Mouse (Mus musculus): ENCODE measurements around the gene Plppr1. TPM values are rescaled to one million over a fixed set of nuclear protein-coding genes. Genes with fewer than 3 reads are reported as not detected.

Gene Plppr1
- polyA plus RNA-seq (2011; ENCODE audit: insufficient read depth, insufficient read length, low replicate concordance, missing spikeins), result not detected in 2 replicates

DNA sequence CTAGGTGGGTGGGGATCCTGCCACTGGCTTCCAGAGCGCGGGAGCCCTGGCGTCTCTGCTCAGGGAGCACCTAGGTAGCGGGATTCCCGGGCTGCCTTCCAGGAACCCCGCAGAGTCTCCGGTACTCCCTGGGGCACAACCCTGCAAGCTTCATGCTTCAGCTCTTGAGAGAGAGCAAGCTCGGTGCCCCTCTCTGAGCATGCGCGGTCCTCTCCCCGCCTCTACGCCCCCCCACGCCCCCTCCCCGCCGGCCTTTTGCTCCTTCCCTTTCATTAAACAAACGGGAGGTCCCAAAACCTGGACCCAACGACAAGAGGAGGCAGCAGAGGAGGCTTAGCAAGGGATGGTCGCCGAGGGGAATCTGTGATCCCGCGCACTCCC is at the start of gene Plppr1:
Gene Plppr1, plus strand, starts transcription at position 253 of the 381 bp plus-strand sequence.
- 4% methylated on average over 21 of the region's 21 CpGs for WGBS
- TF ChIP-seq CTCF (IDR thresholded peaks at IDR 0.05; ENCODE audit: control insufficient read depth, insufficient read depth, low read length) (no peak), POLR2A (IDR thresholded peaks at IDR 0.05; ENCODE audit: borderline replicate concordance, control insufficient read depth, low read depth, low read length) (no peak)
- H3K4me3 ChIP-seq (replicated peaks; ENCODE audit: control insufficient read depth, low read depth, low read length), result no peak within 1 kb of the TSS
- no peak within 1 kb of the TSS for H3K27ac ChIP-seq (ENCODE audit: control insufficient read depth, insufficient read depth, low read depth, low read length, poor library complexity)
- no peaks in the 10 kb centered on the region for H3K4me1 ChIP-seq (ENCODE audit: control insufficient read depth, insufficient read depth, low read length)

DNA sequence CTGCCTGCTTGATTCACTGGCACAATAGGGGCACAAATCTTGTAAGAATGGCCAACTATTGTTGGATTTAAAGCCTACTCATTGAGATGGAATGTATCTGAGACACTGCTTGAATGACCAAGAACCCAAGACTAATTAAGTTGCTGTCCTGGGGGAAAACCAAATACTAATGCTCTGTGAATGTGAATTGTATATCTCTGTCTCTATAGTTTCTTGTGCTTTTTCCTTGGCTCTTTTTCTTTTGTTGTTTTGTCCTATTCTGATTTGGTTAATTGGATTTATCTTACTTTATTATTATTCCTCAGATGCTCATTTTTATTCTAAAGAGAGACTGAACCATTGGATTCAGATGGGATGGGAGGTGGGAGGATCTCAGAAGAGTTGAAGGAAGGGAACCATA is 42.4 kb upstream of the Plppr1 start:
- Histone ChIP-seq H3K27ac (ENCODE audit: control insufficient read depth, insufficient read depth, low read depth, low read length, poor library complexity) (no peak overlapping the region), H3K4me3 (replicated peaks; ENCODE audit: control insufficient read depth, low read depth, low read length) (no peak overlapping the region), H3K4me1 (ENCODE audit: control insufficient read depth, insufficient read depth, low read length) (no peaks in the 10 kb centered on the region)
- no peak for TF ChIP-seq CTCF (IDR thresholded peaks at IDR 0.05; ENCODE audit: control insufficient read depth, insufficient read depth, low read length)
- TF ChIP-seq POLR2A (IDR thresholded peaks at IDR 0.05; ENCODE audit: borderline replicate concordance, control insufficient read depth, low read depth, low read length), result no peak

DNA sequence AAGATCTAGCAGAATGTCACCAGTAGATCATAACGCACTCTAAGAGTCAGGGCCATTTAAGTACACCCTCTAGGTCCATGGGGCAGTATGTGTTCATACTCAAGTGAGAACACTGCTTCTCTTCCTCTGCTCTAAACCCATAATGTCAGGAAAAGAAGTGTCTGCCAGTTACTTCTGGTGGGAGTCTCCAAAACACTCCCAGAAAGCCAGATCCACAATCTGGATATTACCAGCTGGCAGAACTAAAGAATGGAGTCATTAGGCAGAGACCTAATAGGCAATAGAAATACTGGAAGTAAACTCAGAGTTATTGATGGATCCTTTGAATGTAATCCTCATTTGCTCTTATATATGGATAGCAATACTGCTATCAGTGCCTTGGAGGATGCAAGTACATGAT is 35.9 kb upstream of the Plppr1 start:
- Histone ChIP-seq H3K4me3 (replicated peaks; ENCODE audit: control insufficient read depth, low read depth, low read length) (no peak overlapping the region), H3K27ac (ENCODE audit: control insufficient read depth, insufficient read depth, low read depth, low read length, poor library complexity) (no peak overlapping the region), H3K4me1 (ENCODE audit: control insufficient read depth, insufficient read depth, low read length) (no peaks in the 10 kb centered on the region)
- WGBS, result 74% methylated on average over 1 of the region's 1 CpGs
- TF ChIP-seq CTCF (IDR thresholded peaks at IDR 0.05; ENCODE audit: control insufficient read depth, insufficient read depth, low read length) (no peak), POLR2A (IDR thresholded peaks at IDR 0.05; ENCODE audit: borderline replicate concordance, control insufficient read depth, low read depth, low read length) (no peak)

DNA sequence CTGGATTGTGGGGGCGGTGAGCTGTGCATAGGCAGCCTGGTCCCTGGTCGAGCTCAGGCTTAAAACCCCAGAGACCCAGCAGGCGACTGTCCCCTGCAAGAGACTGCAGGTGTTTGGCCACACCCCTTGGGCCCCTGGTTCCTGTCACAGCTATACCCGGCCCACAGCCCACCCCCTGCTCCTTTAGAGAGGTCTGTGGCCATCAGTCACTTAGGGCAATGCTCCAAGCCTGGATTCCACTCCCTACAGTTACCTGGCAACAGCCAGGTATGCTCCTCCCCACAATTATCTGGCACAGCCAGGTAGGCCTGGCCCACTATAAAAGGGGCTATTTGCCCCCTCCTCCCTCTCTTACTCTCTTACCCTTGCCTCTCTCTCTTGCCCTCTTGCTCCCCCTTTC is 20.8 kb upstream of the Plppr1 start:
- Histone ChIP-seq H3K27ac (ENCODE audit: control insufficient read depth, insufficient read depth, low read depth, low read length, poor library complexity) (no peak overlapping the region), H3K4me3 (replicated peaks; ENCODE audit: control insufficient read depth, low read depth, low read length) (no peak overlapping the region), H3K4me1 (ENCODE audit: control insufficient read depth, insufficient read depth, low read length) (no peaks in the 10 kb centered on the region)
- TF ChIP-seq CTCF (IDR thresholded peaks at IDR 0.05; ENCODE audit: control insufficient read depth, insufficient read depth, low read length) (no peak), POLR2A (IDR thresholded peaks at IDR 0.05; ENCODE audit: borderline replicate concordance, control insufficient read depth, low read depth, low read length) (no peak)
- 57% methylated on average over 4 of the region's 4 CpGs for WGBS

DNA sequence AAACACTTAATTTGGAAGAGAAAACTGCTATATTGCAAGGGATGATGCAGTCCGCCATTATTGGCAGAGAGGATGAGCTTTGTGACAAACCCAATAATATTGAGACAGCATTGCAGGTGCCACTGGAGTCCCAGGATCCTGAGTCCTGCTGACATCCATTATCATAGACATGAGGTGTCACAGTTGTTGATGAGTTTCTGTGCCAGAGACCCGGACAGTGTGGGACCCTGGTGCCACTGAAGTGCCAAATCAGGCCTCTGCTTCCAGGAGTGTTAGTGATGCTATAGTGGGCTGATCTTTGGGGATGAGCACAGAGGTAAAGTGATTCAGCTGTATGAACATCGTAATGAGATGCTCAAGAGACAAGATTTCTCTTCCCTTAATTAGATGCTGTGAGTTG is 19.2 kb upstream of the Plppr1 start:
- Histone ChIP-seq H3K4me3 (replicated peaks; ENCODE audit: control insufficient read depth, low read depth, low read length) (no peak overlapping the region), H3K4me1 (ENCODE audit: control insufficient read depth, insufficient read depth, low read length) (no peaks in the 10 kb centered on the region), H3K27ac (ENCODE audit: control insufficient read depth, insufficient read depth, low read depth, low read length, poor library complexity) (no peak overlapping the region)
- TF ChIP-seq POLR2A (IDR thresholded peaks at IDR 0.05; ENCODE audit: borderline replicate concordance, control insufficient read depth, low read depth, low read length) (no peak), CTCF (IDR thresholded peaks at IDR 0.05; ENCODE audit: control insufficient read depth, insufficient read depth, low read length) (no peak)
- WGBS, result 72% methylated on average over 3 of the region's 3 CpGs

DNA sequence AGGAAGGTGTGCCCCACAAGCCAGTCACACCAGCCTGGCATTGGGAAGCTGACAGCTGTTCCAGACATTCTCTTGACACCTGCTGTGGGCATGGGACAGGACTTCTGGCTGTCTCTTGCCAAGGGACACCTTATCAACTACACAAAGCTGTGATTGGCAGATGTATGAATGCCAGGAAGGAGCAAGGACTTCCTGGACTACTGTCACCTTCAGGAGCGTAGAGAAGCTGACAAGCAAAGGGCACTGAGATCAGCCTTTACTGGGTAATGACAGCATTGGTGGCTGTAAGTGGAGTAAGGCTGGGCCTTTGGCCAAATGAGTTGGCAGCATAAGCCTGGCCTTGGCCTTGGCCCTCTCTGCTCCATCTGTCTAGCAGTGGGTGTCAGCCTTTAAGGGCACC is 17.4 kb upstream of the Plppr1 start:
- H3K27ac ChIP-seq (ENCODE audit: control insufficient read depth, insufficient read depth, low read depth, low read length, poor library complexity), result no peak overlapping the region
- 67% methylated on average over 1 of the region's 1 CpGs for WGBS
- TF ChIP-seq POLR2A (IDR thresholded peaks at IDR 0.05; ENCODE audit: borderline replicate concordance, control insufficient read depth, low read depth, low read length), result no peak
- no peak for TF ChIP-seq CTCF (IDR thresholded peaks at IDR 0.05; ENCODE audit: control insufficient read depth, insufficient read depth, low read length)
- no peaks in the 10 kb centered on the region for H3K4me1 ChIP-seq (ENCODE audit: control insufficient read depth, insufficient read depth, low read length)
- H3K4me3 ChIP-seq (replicated peaks; ENCODE audit: control insufficient read depth, low read depth, low read length), result no peak overlapping the region

DNA sequence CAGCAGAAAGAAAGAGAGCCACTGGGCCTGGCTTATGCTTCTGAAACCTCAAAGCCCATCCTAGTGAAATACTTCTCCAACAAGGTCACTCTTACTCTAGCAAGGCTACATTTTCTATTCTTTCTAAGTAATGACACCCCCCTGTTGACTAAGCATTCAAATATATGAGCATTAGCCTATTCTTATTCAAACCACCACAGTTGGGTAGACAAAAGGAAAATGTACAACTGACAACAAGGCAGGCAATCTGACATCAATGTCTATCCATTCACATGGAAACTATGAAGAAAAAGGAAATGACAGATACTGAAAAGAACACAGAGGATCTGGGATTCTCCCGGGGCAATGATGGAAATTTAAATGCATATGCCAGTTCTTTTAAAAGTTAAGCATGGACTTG is 8.4 kb upstream of the Plppr1 start:
- TF ChIP-seq CTCF (IDR thresholded peaks at IDR 0.05; ENCODE audit: control insufficient read depth, insufficient read depth, low read length), result no peak
- WGBS, result 80% methylated on average over 1 of the region's 1 CpGs
- Histone ChIP-seq H3K4me1 (ENCODE audit: control insufficient read depth, insufficient read depth, low read length) (no peaks in the 10 kb centered on the region), H3K27ac (ENCODE audit: control insufficient read depth, insufficient read depth, low read depth, low read length, poor library complexity) (no peak overlapping the region), H3K4me3 (replicated peaks; ENCODE audit: control insufficient read depth, low read depth, low read length) (no peak overlapping the region)

DNA sequence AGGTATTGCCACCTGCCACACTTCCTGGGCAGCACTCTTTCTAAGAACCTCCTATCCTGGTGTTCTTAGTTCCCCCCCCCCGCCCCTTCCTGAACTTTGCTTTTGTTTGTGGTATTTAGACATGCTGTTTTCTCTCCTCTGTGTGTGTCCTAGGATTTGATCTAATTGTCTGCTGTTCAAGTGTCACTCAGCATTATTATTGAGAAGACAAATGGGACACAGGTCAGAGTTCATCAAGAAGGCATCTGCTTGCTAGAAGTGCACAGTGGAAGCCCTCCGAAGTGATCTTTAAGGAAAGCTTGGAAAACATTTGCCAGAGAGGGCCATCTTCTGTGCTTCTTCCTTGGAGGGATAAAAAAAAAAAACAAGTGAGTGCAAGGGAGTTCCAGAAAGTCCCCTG is 1.2 kb upstream of the Plppr1 start:
- WGBS, result 58% methylated on average over 2 of the region's 2 CpGs
- TF ChIP-seq CTCF (IDR thresholded peaks at IDR 0.05; ENCODE audit: control insufficient read depth, insufficient read depth, low read length), result no peak
- TF ChIP-seq POLR2A (IDR thresholded peaks at IDR 0.05; ENCODE audit: borderline replicate concordance, control insufficient read depth, low read depth, low read length), result no peak
- H3K4me3 ChIP-seq (replicated peaks; ENCODE audit: control insufficient read depth, low read depth, low read length), result no peak overlapping the region
- H3K27ac ChIP-seq (ENCODE audit: control insufficient read depth, insufficient read depth, low read depth, low read length, poor library complexity), result no peak overlapping the region
- H3K4me1 ChIP-seq (ENCODE audit: control insufficient read depth, insufficient read depth, low read length), result no peaks in the 10 kb centered on the region

DNA sequence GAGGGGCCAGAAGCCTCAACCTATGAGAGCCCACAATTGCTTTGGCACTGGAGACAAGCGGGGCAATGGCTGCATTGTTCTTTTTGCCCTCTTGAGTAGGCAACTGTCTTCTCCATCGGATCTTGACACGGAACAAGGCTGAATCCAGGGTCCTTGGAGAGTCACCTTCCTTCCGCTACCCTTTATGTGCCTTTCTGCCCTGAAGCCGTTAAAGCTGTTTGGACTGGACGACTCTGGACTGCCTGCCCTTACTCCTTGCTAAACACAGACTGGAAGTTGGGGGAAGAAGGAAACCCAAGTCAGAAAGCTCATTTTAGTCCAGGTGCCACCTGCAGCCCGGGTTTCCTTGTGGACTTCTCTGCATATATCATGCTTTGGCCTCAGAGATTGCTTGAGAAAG is 516 bp upstream of the Plppr1 start:
- Histone ChIP-seq H3K4me1 (ENCODE audit: control insufficient read depth, insufficient read depth, low read length) (no peaks in the 10 kb centered on the region), H3K27ac (ENCODE audit: control insufficient read depth, insufficient read depth, low read depth, low read length, poor library complexity) (no peak overlapping the region), H3K4me3 (replicated peaks; ENCODE audit: control insufficient read depth, low read depth, low read length) (no peak overlapping the region)
- WGBS, result 18% methylated on average over 7 of the region's 7 CpGs
- TF ChIP-seq POLR2A (IDR thresholded peaks at IDR 0.05; ENCODE audit: borderline replicate concordance, control insufficient read depth, low read depth, low read length) (no peak), CTCF (IDR thresholded peaks at IDR 0.05; ENCODE audit: control insufficient read depth, insufficient read depth, low read length) (no peak)

Data from bone marrow, adult 2 months (tissue).